Comparison of ENCODE assay signal across 8 mouse cellular contexts in genomic region chr3:93360045-93360444, GRCm38 (mm10). TPM values are rescaled to one million over a fixed set of nuclear protein-coding genes. Genes with fewer than 3 reads are reported as not detected.
DNase-seq lines count a peak whose midpoint lies in the region; ATAC-seq and TF ChIP-seq lines count a peak whose summit lies in the region.

No protein-coding gene starts in this region.

- no peak overlapping the region for H3K4me3 ChIP-seq in forebrain, postnatal 0 days (ENCODE audit: low read depth, low read length)
- no peak overlapping the region for H3K4me3 ChIP-seq in kidney, embryonic 16.5 days (ENCODE audit: low read length)
- H3K4me3 ChIP-seq in liver, postnatal 0 days (ENCODE audit: low read depth, low read length), result no peak overlapping the region

- H3K9me3 ChIP-seq in forebrain, postnatal 0 days (ENCODE audit: low read length), result no peaks in the 10 kb centered on the region
- no peaks in the 10 kb centered on the region for H3K9me3 ChIP-seq in kidney, embryonic 16.5 days (ENCODE audit: low read length)
- H3K9me3 ChIP-seq in liver, postnatal 0 days (ENCODE audit: low read length), result no peaks in the 10 kb centered on the region

- 20% methylated on average over 7 of the region's 7 CpGs for WGBS in forebrain, postnatal 0 days
- 15% methylated on average over 7 of the region's 7 CpGs for WGBS in kidney, embryonic 16.5 days
- 18% methylated on average over 7 of the region's 7 CpGs for WGBS in liver, postnatal 0 days (ENCODE audit: insufficient replicate concordance)

- no peak overlapping the region for H3K27ac ChIP-seq in forebrain, postnatal 0 days (ENCODE audit: low read depth, low read length)
- no peak overlapping the region for H3K27ac ChIP-seq in kidney, embryonic 16.5 days (ENCODE audit: low read length)
- no peak overlapping the region for H3K27ac ChIP-seq in liver, postnatal 0 days (ENCODE audit: low read depth)

- ATAC-seq in forebrain, postnatal 0 days, result peak; percentile 49; the same call in 1 of the 2 replicates
- peak; percentile 53 for ATAC-seq in kidney, embryonic 16.5 days (ENCODE audit: low FRiP score, low TSS enrichment)
- ATAC-seq in liver, postnatal 0 days, result no peak

- no peaks in the 10 kb centered on the region for H3K36me3 ChIP-seq in forebrain, postnatal 0 days (ENCODE audit: insufficient read depth)
- H3K36me3 ChIP-seq in kidney, embryonic 16.5 days (ENCODE audit: insufficient read depth, low read length), result no peaks in the 10 kb centered on the region
- no peaks in the 10 kb centered on the region for H3K36me3 ChIP-seq in liver, postnatal 0 days (replicated peaks; ENCODE audit: insufficient read depth, low read length)

- DNase-seq in layer of hippocampus, adult 11-12 months (ENCODE audit: low spot score), result peak; percentile 60
- no peak for DNase-seq in layer of hippocampus, adult 9-10 months (ENCODE audit: low spot score)
- DNase-seq in adrenal gland, adult 2 months, result peak; percentile 54
- DNase-seq in forebrain, postnatal 0 days, result peak; percentile 34
- DNase-seq in liver, postnatal 0 days, result peak; percentile 64
- peak; percentile 32 to 70 for DNase-seq in right cerebral cortex, adult 2 months (ENCODE audit: low spot score in 2 of 2)
- DNase-seq in yolk sac, embryonic 10.5 days (ENCODE audit: low spot score), result peak; percentile 29

- no peak for TF ChIP-seq EP300 in liver, postnatal 0 days (IDR thresholded peaks at IDR 0.05; ENCODE audit: low read depth)

- no peak overlapping the region for H3K4me2 ChIP-seq in forebrain, postnatal 0 days (ENCODE audit: low read depth)
- H3K4me2 ChIP-seq in kidney, embryonic 16.5 days (replicated peaks; ENCODE audit: low read depth, low read length), result no peak overlapping the region
- H3K4me2 ChIP-seq in liver, postnatal 0 days (ENCODE audit: low read depth, low read length), result no peak overlapping the region

- H3K4me1 ChIP-seq in forebrain, postnatal 0 days (ENCODE audit: insufficient read depth), result no peaks in the 10 kb centered on the region
- peaks cover 2% of the 10 kb centered on the region; the same call in 1 of the 2 replicates for H3K4me1 ChIP-seq in kidney, embryonic 16.5 days (ENCODE audit: insufficient read depth, low read length)
- H3K4me1 ChIP-seq in liver, postnatal 0 days (ENCODE audit: insufficient read depth), result no peaks in the 10 kb centered on the region

- no peaks in the 10 kb centered on the region; the same call in 1 of the 2 replicates for H3K27me3 ChIP-seq in forebrain, postnatal 0 days (ENCODE audit: insufficient read depth, low read length)
- H3K27me3 ChIP-seq in kidney, embryonic 16.5 days (ENCODE audit: insufficient read depth, low read length), result no peaks in the 10 kb centered on the region
- no peaks in the 10 kb centered on the region for H3K27me3 ChIP-seq in liver, postnatal 0 days (ENCODE audit: insufficient read depth, low read length)

- no peak overlapping the region for H3K9ac ChIP-seq in forebrain, postnatal 0 days
- no peak overlapping the region for H3K9ac ChIP-seq in kidney, embryonic 16.5 days (replicated peaks; ENCODE audit: low read length)
- H3K9ac ChIP-seq in liver, postnatal 0 days (replicated peaks), result no peak overlapping the region

- peak; percentile 68 for TF ChIP-seq CTCF in forebrain, postnatal 0 days (IDR thresholded peaks at IDR 0.05; ENCODE audit: low read depth)
- peak; percentile 71 for TF ChIP-seq CTCF in liver, postnatal 0 days (IDR thresholded peaks at IDR 0.05; ENCODE audit: low read depth)

RNA-seq across cellular contexts. Expression of gene Rptn, which starts 33.5 kb away (rescaled TPM):
- total RNA-seq in adrenal gland, adult 2 months (2021), result not detected
- not detected in 2 replicates for polyA plus RNA-seq in adrenal gland, adult 2 months (2012; rRNA removed)
- not detected in 2 replicates for total RNA-seq in forebrain, postnatal 0 days (2014; rRNA removed)
- polyA plus RNA-seq in forebrain, postnatal 0 days (2015; fragmentation: Nextera tagmentation; extraction: Ambion mirVana), result not detected in 2 replicates
- 0.10 TPM in 1 of 2 replicates, not detected in the other for polyA plus RNA-seq in kidney, embryonic 16.5 days (2015; fragmentation: Nextera tagmentation; extraction: Ambion mirVana)
- not detected in 2 replicates for polyA plus RNA-seq in liver, postnatal 0 days (2015; fragmentation: Nextera tagmentation; extraction: Ambion mirVana)

RNA-seq across cellular contexts. Expression of gene Hrnr, which starts 40.5 kb away (rescaled TPM):
- not detected for total RNA-seq in adrenal gland, adult 2 months (2021)
- polyA plus RNA-seq in adrenal gland, adult 2 months (2012; rRNA removed), result not detected in 2 replicates
- not detected in 2 replicates for total RNA-seq in forebrain, postnatal 0 days (2014; rRNA removed)
- polyA plus RNA-seq in forebrain, postnatal 0 days (2015; fragmentation: Nextera tagmentation; extraction: Ambion mirVana), result not detected in 2 replicates
- polyA plus RNA-seq in kidney, embryonic 16.5 days (2015; fragmentation: Nextera tagmentation; extraction: Ambion mirVana), result 0.04 and 0.07 TPM in 2 replicates
- not detected in 2 replicates for polyA plus RNA-seq in liver, postnatal 0 days (2015; fragmentation: Nextera tagmentation; extraction: Ambion mirVana)
